Comparison of ENCODE assay signal across 8 mouse cellular contexts in genomic region chr10:59957171-59958149, GRCm38 (mm10). TPM values are rescaled to one million over a fixed set of nuclear protein-coding genes. Genes with fewer than 3 reads are reported as not detected.
DNase-seq lines count a peak whose midpoint lies in the region; ATAC-seq lines count a peak whose summit lies in the region.

No protein-coding gene starts in this region.

- WGBS in intestine, embryonic 15.5 days: 30% methylated on average over 25 of the region's 25 CpGs
- 10% methylated on average over 25 of the region's 25 CpGs for WGBS in midbrain, embryonic 16.5 days

- no peak overlapping the region for H3K27ac ChIP-seq in intestine, embryonic 15.5 days
- H3K27ac ChIP-seq in midbrain, embryonic 16.5 days (ENCODE audit: low read length): peak overlapping the region; percentile 74

- no peaks in the 10 kb centered on the region for H3K9me3 ChIP-seq in intestine, embryonic 15.5 days
- no peaks in the 10 kb centered on the region for H3K9me3 ChIP-seq in midbrain, embryonic 16.5 days (replicated peaks; ENCODE audit: control insufficient read depth, low read length, poor library complexity, severe bottlenecking)

- no peak overlapping the region for H3K4me3 ChIP-seq in intestine, embryonic 15.5 days (replicated peaks)
- H3K4me3 ChIP-seq in midbrain, embryonic 16.5 days (ENCODE audit: low read depth, low read length): peak overlapping the region; percentile 23

- DNase-seq in cerebellum, postnatal 10 days: peak; percentile 61 to 62
- no peak for DNase-seq in cerebellum, adult 9-11 months
- DNase-seq in NIH3T3 (ENCODE audit: low read depth): peak; percentile 29
- peak; percentile 16 to 35 for DNase-seq in gastrocnemius, postnatal 4 days (ENCODE audit: low spot score in 2 of 2)
- no peak for DNase-seq in adrenal gland, postnatal 36 days
- no peak for DNase-seq in B cell, adult 2 months

- H3K9ac ChIP-seq in intestine, embryonic 15.5 days: no peak overlapping the region
- H3K9ac ChIP-seq in midbrain, embryonic 16.5 days (ENCODE audit: low read depth, low read length): peak overlapping the region; percentile 57

- no peak for ATAC-seq in intestine, embryonic 15.5 days
- ATAC-seq in midbrain, embryonic 16.5 days: peak; percentile 27; the same call in 1 of the 2 replicates

- H3K27me3 ChIP-seq in intestine, embryonic 15.5 days (replicated peaks): 0 out of 2 replicates have a peak, but pooled peaks cover 2% of the 10 kb centered on the region
- H3K27me3 ChIP-seq in midbrain, embryonic 16.5 days (ENCODE audit: control insufficient read depth, insufficient read depth, low read depth, low read length): no peaks in the 10 kb centered on the region

- H3K4me2 ChIP-seq in intestine, embryonic 15.5 days (replicated peaks): 0 out of 2 replicates have a peak overlapping the region, but pooled peaks have one; percentile 2
- H3K4me2 ChIP-seq in midbrain, embryonic 16.5 days (ENCODE audit: low read length): peak overlapping the region; percentile 52

- H3K36me3 ChIP-seq in intestine, embryonic 15.5 days: no peaks in the 10 kb centered on the region
- no peaks in the 10 kb centered on the region for H3K36me3 ChIP-seq in midbrain, embryonic 16.5 days (ENCODE audit: control insufficient read depth, insufficient read depth, low read length)

- H3K4me1 ChIP-seq in intestine, embryonic 15.5 days (replicated peaks): peaks cover 10% of the 10 kb centered on the region
- H3K4me1 ChIP-seq in midbrain, embryonic 16.5 days (ENCODE audit: control insufficient read depth, insufficient read depth, low read length): peaks cover 30% of the 10 kb centered on the region

RNA-seq across cellular contexts. Expression of gene Ddit4, which starts 5.8 kb away (rescaled TPM):
- 10 to 100 TPM; 18.6 to 18.7 TPM for total RNA-seq in gastrocnemius, postnatal 4 days (2021)
- 35.4 and 35.7 TPM in 2 replicates for polyA plus RNA-seq in intestine, embryonic 15.5 days (2015; fragmentation: Nextera tagmentation; extraction: Ambion mirVana)
- 52.7 and 66.3 TPM in 2 replicates for polyA plus RNA-seq in midbrain, embryonic 16.5 days (2015; fragmentation: Nextera tagmentation; extraction: Ambion mirVana)
- 10 to 100 TPM; 76.4 to 98.7 TPM for total RNA-seq in adrenal gland, postnatal 36 days (2021)

RNA-seq across cellular contexts. Expression of gene Ascc1, which starts 45.1 kb away (rescaled TPM):
- 10 to 100 TPM; 13.9 to 16.0 TPM for total RNA-seq in gastrocnemius, postnatal 4 days (2021)
- 45.2 and 45.3 TPM in 2 replicates for polyA plus RNA-seq in intestine, embryonic 15.5 days (2015; fragmentation: Nextera tagmentation; extraction: Ambion mirVana)
- 54.0 and 54.5 TPM in 2 replicates for polyA plus RNA-seq in midbrain, embryonic 16.5 days (2015; fragmentation: Nextera tagmentation; extraction: Ambion mirVana)
- 10 to 100 TPM; 27.1 to 32.8 TPM for total RNA-seq in adrenal gland, postnatal 36 days (2021)

RNA-seq across cellular contexts. Expression of gene Anapc16, which starts 45.5 kb away (rescaled TPM):
- total RNA-seq in gastrocnemius, postnatal 4 days (2021): 10 to 100 TPM; 49.9 to 51.4 TPM
- polyA plus RNA-seq in intestine, embryonic 15.5 days (2015; fragmentation: Nextera tagmentation; extraction: Ambion mirVana): 99.9 and 101 TPM in 2 replicates
- polyA plus RNA-seq in midbrain, embryonic 16.5 days (2015; fragmentation: Nextera tagmentation; extraction: Ambion mirVana): 98.9 and 104 TPM in 2 replicates
- 10 to 100 TPM; 67.5 to 72.7 TPM for total RNA-seq in adrenal gland, postnatal 36 days (2021)

Comparison
In these comparisons a context has a peak if more than half of its experiments do, and no peak if none do; other contexts are left out.
1. DNase-seq: peak in cerebellum, postnatal 10 days (2 of 2), NIH3T3 (single experiment) and gastrocnemius, postnatal 4 days (2 of 2); none in cerebellum, adult 9-11 months (single experiment), adrenal gland, postnatal 36 days (0 of 2) and B cell, adult 2 months (0 of 2).